Mouse (Mus musculus): ENCODE results near the gene Tulp2.
"Not testable (repeated sequence)": the region's sequence is repeated elsewhere in the genome, so short reads cannot be mapped to it uniquely, and the experiment has no call there.

Tulp2 gene

DNA sequence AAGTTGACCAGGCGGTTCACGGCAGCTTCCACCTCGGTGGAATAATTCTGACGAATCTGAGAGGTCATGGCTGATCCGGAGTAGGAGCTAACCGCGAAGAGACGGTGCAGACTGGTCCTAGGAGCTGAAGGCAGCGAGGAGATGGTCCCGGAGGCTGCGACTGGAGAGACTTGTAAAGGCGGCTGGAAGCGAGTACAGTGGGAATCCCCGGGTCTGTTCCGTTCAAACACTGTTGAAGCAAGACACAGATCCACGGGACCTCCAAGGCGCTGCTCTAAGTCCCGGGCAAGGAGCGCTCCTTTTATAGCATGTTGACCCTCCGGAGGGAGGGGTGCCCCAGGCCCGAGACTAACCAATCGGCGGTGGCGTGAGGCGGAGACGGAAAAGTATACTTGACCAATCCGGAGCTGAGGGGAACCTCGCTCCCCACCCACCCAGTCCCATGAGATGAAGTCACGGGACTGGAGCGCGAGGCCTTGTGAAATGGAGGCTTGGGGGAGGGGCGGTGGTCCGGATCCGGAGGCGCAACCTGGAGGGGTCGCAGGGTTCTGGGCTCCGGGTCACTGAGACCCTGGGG, 22.0 kb upstream of the Tulp2 start, which contains the start of gene Ftl1:
Gene Ftl1, minus strand, starts transcription at position 321 of the 577 bp plus-strand sequence.
- DNase-seq (ENCODE audit: low spot score), result peak; percentile 99

DNA sequence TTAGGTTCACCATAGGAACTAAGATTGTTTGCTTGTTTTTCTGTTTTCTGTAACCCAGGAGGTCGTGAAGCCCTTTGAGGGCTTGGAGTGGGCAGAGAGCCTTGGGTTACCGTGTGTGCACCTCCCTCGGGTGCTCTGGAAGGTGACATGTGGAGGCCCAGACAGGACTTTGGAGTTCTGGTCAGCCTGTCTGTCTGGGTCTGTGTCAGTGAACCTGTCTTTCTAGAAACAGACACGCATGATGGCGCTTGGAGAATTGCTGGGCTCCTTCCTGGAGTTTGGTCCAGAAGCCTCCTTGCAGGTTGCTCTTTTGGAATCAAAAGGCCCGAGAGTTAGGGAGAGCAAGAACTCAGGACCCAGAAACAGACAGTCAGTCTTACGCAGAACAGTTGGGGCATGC, 21.3 kb upstream of the Tulp2 start:
- no peak for DNase-seq (ENCODE audit: low spot score)

DNA sequence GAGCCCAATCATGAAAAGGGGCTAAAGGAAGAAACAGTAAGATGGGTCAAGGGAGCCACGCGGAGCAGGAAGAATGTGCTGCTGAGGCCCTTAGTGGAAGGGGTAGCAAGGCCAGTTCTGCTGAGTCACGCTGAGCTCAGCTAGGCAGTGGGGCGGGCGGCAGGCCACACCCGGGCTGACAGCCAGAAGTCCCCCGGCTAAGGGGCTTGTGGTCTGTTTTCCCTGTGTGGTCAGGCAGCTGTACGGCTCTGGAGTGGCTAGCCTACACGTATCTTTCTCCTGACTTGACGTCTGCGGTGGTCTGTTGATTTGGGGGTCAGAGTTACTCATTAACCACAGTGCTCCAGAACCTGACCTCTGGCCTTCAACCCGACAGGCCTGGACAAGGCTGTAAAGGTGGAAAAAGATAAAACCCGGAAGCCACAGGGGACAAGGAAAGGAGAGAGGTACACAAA, 20.8 kb upstream of the Tulp2 start:
- DNase-seq (ENCODE audit: low spot score), result peak; percentile 65

DNA sequence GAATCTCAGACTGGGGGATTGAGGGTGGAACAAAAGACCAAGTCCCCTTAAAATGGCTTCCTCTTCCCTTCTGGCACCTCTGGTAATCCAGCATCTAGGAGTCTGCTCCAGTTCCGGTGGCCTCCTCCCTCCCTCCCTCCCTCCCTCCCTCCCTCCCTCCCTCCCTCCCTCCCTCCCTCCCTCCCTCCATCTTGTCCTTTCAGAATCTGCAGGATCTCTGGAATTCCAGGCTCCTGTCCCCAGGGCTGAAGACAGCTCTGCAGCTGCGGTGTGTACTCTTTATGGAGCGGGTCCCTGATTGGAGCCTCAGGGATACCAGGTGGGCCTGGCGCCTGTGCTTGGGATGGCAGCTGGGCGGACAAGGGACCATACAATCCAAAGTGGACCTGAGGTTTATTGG, 20.4 kb upstream of the Tulp2 start:
- no peak for DNase-seq (ENCODE audit: low spot score)

DNA sequence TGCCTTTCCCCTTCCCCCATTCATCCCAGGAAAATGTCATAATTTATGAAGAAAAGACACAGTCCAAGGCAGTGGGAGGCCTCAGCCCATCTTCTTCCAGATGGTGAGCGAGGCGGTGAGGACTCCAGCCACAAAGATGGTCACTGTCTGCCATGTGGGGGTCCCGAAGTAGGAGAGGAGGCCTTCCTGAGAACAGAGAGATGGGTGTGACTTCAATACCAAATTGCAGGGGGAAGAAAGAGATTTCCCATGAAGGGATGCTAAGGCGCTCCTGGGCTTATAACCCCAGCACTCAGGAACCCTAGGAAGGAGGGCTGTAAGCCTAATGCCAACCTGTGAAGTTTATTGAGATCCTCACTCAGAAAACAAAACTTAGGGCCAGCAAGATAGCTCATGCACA, 19.9 kb upstream of the Tulp2 start:
- DNase-seq (ENCODE audit: low spot score), result no peak

DNA sequence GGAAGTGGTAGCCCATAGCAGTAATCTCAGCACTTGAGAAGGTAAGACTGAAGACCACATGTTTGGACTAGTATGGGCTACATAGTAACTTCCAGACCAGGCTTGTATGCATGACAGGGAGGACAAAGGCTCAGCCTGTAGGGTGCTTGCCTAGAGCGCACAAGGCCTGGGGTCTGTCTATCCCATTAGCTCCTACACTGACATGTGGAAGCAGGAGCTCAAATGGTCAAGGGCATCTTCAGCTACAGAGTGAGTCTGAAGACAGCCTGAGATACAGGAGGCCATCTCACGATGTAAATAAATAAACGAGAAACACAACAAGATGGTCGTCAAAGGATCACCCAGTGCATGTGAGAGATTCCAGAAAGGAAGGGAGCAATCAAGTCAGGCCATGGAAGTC, 19.4 kb upstream of the Tulp2 start:
- DNase-seq (ENCODE audit: low spot score), result no peak

DNA sequence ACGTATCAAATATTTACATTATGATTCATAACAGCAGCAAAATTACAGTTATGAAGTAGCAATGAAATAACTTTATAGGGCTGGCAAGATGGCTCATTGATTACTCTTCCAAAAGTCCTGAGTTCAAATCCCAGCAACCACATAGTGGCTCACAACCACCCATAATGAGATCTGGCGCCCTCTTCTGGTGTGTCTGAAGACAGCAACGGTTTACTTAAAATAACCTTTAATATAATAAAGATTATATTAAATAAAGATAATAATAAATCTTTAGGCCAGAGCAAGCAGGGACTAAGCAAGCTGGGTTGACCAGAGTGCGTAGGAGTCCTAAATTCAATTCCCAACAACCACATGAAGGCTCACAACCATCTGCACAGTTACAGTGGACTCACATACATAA, 18.8 kb upstream of the Tulp2 start:
- not testable (repeated sequence) for DNase-seq (ENCODE audit: low spot score)

DNA sequence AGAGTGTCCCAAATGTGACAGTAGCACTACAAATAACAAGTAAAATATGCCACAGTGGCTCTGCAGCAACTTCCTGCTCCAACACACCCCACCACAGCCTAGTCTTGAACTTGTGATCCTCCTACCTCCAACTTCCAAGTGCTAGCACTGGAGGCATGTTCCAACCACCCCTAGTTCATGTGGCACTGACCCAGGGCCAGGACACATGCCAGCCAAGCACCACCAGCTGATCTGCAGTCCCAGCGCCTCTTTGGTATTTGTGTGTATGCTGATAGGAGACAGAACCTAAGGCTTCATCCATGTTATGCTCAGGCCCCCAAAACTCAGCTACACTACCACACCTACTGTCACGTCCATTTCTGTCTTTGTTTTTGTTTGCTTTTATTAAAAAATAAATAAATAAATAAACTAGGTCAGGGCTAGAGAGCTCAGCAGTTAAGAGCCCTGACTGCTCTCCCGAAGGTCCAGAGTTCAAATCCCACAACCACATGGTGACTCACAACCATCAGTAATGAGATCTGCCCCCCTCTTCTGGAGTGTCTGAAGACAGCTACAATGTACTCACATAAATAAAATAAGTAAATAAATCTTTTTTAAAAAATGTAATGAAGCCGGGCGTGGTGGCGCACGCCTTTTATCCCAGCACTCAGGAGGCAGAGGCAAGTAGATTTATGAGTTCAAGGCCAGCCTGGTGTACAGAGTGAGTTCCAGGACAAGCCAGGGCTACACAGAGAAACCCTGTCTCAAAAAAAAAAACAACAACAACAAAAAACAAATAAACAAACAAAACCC, 17.5 kb upstream of the Tulp2 start:
- DNase-seq (ENCODE audit: low spot score), result no peak

DNA sequence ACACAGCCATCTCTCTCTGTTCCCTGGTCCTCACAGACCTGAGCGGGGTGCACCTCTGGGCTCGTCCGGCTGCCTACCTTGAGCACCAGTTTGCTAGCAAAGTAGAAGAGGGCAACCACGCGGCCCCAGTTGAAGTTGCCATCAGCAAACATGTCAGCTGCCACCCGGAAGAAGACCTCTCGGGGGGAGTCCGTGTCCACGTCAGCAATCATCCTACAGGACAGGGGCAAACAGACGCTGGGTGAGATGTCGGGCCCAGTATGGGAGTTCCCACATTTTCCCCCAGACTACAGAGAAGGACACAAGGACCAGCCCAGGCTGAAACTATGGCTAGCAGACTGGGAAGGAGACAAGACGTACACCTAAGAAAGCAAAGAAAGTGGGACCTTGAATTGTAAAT, 16.6 kb upstream of the Tulp2 start:
- no peak for DNase-seq (ENCODE audit: low spot score)

DNA sequence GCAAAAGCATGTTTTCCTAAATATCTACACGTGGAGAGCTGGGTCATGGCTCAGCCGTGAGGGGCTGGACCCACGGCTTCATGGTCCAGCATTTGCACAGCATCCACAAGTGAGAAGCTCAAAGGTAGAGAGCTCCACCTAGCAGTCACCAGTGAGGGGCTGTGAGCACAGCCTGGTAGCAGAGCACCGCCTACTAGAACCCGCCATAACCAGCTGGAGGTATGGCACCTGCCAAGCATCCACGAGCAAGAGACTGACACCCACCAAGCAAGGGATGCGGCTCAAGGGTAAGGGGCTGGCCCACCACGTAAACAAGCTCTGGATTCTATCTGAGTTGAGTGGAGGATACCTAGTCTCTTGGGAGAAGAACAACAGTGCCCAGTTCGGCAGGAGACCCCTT, 16.1 kb upstream of the Tulp2 start:
- DNase-seq (ENCODE audit: low spot score), result no peak

DNA sequence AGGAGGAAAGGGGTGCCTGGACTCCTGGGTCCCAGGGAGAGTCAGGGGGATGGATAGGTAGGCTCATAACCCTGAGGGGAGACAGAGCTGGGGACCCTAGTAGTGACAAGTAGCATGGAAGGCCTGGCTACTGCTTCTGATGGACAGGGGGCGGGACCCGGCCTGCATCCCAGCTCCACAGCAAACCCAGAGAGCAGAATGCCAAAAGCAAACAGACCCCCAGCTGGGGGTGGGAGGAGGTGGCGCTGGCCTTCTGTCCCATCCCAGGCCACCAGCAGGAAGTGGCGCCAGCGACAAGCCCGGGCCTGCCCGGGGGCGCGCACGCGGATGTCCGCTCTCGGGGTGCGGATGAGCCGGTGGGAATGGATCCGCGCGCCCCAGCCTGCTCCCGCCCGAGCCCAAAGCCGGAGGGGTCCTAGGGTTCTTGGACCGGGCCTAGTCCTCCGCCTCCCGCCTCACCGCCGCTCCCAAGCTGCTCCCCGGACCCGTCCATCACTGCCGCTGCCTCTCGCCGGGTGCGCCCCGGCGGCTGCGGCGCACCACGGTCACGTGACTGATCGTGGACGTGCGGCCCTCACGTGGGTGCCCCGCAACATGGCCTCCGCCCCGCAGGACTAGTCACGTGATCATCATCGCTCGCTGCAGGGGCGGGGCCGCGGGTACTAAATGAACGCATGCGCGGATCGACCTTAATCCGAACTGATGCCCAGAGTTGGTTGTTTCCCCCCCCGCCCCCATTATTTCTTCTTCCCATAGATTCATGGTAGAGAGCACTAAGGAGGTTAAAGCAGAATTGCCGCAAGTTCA, 15.2 kb upstream of the Tulp2 start, which contains the start of gene Bax:
Gene Bax, minus strand, starts transcription at position 616 of the 807 bp plus-strand sequence.
- DNase-seq (ENCODE audit: low spot score), result peak; percentile 99

DNA sequence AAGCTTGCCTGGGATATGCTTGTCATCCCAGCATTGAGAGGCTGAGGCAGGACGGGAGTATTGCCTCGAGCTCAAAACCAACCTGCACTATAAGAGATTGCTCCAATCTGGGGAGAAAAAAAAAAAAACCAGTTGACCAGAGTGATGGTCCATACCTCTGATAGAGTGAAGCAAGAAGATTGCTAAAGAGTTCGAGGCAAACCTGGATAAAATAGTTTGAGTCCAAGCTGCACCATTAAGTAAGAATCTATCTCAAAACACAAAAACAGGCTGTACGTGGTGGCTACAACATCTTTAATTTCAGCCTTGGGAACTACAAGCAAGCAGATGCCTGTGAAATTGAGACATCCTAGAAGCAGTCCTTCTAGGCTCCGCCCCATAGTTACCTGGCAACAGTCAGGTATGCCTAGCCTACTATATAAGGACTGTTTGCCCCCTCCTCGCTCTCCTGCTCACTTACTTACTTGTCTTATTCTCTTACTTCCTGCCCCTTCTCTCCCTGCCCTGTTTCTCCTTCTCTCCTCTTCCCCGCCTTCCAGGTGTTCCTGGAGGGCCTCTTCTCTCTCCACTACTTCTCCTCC, 14.5 kb upstream of the Tulp2 start:
- DNase-seq (ENCODE audit: low spot score), result no peak

DNA sequence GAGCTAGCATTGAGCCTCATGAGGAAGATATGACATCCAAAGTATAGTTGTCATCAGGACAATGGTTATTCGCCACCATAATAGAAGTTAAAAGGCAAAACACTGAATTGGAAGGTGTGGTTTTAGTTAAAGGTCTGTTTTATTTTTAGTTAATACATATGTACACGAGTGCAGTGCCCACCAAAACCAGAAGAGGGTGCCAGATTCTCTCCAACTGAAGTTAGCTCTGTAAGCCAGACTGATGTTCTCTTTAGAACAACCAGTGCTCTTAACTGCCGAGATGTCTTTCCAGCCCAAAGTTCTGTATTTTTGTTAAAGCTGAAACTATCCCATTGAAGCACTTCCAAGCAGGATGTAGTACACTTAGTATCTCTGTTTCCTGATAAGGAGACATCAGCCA, 10.8 kb upstream of the Tulp2 start:
- peak; percentile 92 for DNase-seq (ENCODE audit: low spot score)

DNA sequence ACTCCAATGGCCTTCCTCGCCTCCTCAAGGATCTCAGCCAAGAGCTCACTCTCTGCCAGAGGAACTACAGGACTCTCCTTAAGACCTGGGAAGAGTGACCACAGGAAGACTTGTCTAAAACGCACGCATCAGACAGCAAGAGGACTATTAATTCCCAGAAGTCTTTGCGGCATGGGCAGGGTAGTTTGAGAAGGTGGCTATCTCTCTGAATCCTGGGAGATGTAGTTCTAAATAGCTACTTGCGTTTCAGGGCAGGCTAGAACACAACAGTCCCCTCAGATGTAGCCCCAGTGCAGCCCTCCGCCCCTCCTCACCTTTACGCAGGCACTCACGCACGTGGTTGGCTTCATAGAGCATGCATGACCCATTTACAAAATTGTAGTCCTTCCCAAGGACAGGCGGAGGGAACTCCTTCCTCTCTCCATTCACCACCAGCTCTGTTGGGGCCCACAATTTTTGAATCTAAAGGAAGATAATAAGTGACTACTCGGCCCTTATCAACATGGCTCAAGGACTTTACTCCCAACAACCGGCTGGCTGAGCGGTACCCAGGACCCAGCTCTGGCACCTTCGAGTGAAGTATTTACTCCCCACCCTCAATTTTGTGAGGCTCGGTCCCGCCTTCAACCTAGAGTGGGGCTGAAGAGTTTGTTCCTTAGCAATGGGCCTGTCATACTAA, 6.2 kb upstream of the Tulp2 start:
- DNase-seq (ENCODE audit: low spot score), result no peak

DNA sequence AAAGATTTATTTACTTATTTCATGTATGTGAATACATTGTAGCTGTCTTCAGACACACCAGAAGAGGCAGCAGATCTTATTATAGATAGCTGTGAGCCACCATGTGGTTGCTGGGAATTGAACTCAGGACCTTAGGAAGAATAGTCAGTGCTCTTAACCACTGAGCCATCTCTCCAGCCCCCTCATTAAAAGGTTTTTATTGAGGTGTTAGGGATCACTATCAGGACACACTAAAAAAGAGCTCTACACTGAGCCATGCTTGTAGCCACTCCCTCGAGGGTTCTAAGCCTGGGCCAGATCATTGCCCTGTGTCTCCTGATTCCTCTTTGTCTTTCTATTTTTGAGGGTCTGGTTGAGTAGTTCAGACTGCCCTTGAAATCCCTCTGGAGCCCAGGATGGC, 5.2 kb upstream of the Tulp2 start:
- DNase-seq (ENCODE audit: low spot score), result no peak

DNA sequence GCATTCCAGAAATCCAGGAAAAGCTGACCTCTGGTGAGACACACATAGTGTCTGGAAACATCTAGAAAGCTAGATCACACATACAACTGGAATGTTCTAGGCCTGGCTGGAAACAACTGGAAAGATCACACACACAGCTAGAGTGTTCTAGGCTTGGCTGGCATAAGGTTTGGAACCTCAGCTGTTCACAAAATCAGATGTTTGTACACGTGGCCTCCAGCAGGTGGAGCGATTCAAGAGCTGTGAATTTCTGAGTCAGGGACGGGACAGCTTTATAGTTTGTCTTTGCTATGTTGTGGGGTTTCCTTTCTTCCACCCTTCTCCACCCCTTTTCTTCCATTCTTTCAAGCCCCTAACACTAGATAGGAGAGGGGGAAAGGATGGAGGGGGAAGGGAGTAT, 4.7 kb upstream of the Tulp2 start:
- peak; percentile 81 for DNase-seq (ENCODE audit: low spot score)

DNA sequence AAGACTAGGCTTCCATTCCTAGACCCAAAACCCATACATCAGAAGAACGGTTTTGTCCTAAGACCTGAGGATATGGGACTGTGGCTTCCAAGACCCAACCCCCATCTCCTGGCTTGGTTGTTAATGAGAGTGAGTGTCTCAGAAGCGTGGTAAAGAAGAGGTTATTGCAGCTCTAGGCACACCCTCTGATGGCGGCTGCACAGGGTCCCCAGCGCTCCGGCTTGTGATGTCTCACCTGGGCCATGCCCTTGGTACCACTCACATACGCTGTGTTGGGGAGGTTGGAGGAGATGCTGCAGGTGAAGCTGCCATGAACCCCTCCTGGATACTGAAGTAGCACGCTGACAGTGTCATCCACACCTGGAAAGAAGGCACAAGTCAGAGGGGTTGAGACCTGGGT, 2.9 kb upstream of the Tulp2 start:
- DNase-seq (ENCODE audit: low spot score), result no peak

DNA sequence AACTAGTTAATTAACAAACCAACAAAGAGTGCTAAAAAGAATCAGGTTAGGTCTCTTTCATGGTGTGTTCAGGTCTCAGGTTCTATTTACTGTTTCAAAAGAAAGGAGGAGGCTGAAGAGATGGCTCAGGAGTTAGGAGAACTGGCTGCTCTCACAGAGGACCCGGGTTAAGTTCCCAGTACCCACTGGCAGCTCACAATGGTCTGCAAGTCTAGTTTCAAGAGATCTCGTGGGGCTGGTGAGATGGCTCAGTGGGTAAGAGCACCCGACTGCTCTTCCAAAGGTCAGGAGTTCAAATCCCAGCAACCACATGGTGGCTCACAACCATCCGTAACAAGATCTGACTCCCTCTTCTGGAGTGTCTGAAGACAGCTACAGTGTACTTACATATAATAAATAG, 1.4 kb upstream of the Tulp2 start:
- DNase-seq (ENCODE audit: low spot score), result not testable (repeated sequence)

DNA sequence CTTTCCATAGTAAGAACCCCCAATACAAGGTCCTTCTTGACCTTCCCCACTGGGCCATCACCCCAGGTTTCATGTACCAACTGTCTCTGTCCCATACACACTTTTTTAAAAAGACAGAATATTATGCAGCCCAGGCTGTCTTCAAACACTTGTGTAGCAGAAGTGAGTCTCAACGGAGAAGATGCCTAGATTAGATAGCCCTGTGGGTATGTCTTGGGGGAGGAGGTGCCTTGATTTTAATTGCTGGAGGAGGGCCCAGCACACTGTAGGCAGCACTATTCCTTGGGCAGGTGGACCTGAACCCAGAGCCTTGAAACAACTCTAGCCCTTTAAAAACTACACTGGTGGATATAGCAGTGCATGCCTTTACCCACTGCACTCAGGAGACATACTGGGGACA, 489 bp downstream of the Tulp2 start:
- DNase-seq (ENCODE audit: low spot score), result no peak

DNA sequence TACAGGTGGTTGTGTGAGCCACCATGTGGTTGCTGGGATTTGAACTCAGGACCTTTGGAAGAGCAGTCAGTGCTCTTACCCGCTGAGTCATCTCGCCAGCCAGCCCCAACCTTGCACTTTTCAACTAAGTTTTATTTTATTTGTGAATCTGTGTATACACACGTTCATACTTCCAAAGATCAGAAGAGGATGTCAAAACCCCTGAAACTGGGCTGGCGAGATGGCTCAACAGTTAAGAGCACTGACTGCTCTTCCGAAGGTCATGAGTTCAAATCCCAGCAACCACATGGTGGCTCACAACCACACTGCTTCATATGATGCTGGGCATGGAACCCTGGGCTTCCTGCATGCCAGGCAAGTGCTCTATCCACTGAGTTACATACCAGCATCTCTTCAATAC, 3.3 kb downstream of the Tulp2 start:
- not testable (repeated sequence) for DNase-seq (ENCODE audit: low spot score)

DNA sequence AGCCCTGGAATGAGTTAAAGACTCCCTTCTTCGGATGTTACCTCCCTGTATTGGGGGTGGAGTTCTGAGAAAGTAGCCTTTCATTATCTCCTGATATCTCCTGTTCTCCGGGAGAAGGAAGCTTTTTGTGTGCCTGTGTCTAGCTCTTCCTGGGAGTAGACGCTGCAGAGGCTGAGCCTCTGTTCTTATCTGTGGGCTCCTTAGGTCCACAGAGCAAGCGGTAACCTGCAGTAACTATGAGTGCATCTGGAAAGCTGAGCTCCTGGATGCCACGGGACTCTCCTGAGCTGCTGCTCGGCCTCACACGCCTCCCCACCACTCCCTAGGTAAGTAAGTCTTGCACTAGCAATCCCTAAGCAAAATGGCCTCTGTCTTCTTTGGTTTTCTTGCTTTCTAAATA, 4.5 kb downstream of the Tulp2 start:
- no peak for DNase-seq (ENCODE audit: low spot score)
